Mouse (Mus musculus): ENCODE results near the gene Pnpla5.
"Not testable (repeated sequence)": the region's sequence is repeated elsewhere in the genome, so short reads cannot be mapped to it uniquely, and the experiment has no call there.

Gene Pnpla5

GRCm38 (mm10) chr15:84115727-84116126 is 7.2 kb downstream of the Pnpla5 start:
- DNase-seq = no peak

GRCm38 (mm10) chr15:84113873-84114272 is 9.1 kb downstream of the Pnpla5 start:
- no peak for DNase-seq

GRCm38 (mm10) chr15:84108899-84109298 is 14.1 kb downstream of the Pnpla5 start:
- no peak for DNase-seq

GRCm38 (mm10) chr15:84105924-84106500 is 17.0 kb downstream of the Pnpla5 start:
- no peak for DNase-seq

GRCm38 (mm10) chr15:84105105-84105923 is 17.7 kb downstream of the Pnpla5 start, which contains the start of gene Sult4a1:
Gene Sult4a1 (minus strand): TSS chr15:84105754.
- peak; percentile 43 for DNase-seq

- DNase-seq = no peak
Measured at GRCm38 (mm10) chr15:84104626-84105025, 18.3 kb downstream of the Pnpla5 start.

GRCm38 (mm10) chr15:84097536-84097935 is 25.4 kb downstream of the Pnpla5 start:
- not testable (repeated sequence) for DNase-seq

- DNase-seq = no peak
Measured at GRCm38 (mm10) chr15:84096051-84096450, 26.9 kb downstream of the Pnpla5 start.

- no peak for DNase-seq
Measured at GRCm38 (mm10) chr15:84094921-84095320, 28.1 kb downstream of the Pnpla5 start.

GRCm38 (mm10) chr15:84086775-84087174 is 36.2 kb downstream of the Pnpla5 start:
- DNase-seq = no peak

GRCm38 (mm10) chr15:84086364-84086763 is 36.6 kb downstream of the Pnpla5 start:
- DNase-seq = no peak

GRCm38 (mm10) chr15:84080069-84080468 is 42.9 kb downstream of the Pnpla5 start:
- DNase-seq = no peak

- DNase-seq = no peak
Measured at GRCm38 (mm10) chr15:84079519-84079918, 43.5 kb downstream of the Pnpla5 start.

- DNase-seq = no peak
Measured at GRCm38 (mm10) chr15:84078667-84079066, 44.3 kb downstream of the Pnpla5 start.

GRCm38 (mm10) chr15:84077151-84077550 is 45.8 kb downstream of the Pnpla5 start:
- no peak for DNase-seq

- DNase-seq = no peak
Measured at GRCm38 (mm10) chr15:84074705-84075185, 48.2 kb downstream of the Pnpla5 start.

GRCm38 (mm10) chr15:84073911-84074704 is 48.9 kb downstream of the Pnpla5 start:
- DNase-seq = peak; percentile 56

GRCm38 (mm10) chr15:84073058-84073457 is 49.9 kb downstream of the Pnpla5 start:
- DNase-seq = no peak

GRCm38 (mm10) chr15:84072226-84072625 is 50.7 kb downstream of the Pnpla5 start:
- peak; percentile 89 for DNase-seq

- DNase-seq = no peak
Measured at GRCm38 (mm10) chr15:84070116-84070676, 52.8 kb downstream of the Pnpla5 start.

- no peak for DNase-seq
Measured at GRCm38 (mm10) chr15:84069455-84070050, 53.4 kb downstream of the Pnpla5 start.

- DNase-seq = no peak
Measured at GRCm38 (mm10) chr15:84065701-84066100, 57.3 kb downstream of the Pnpla5 start.

GRCm38 (mm10) chr15:84065140-84065539 is 57.8 kb downstream of the Pnpla5 start, which contains the start of gene Efcab6:
Gene Efcab6 (minus strand): TSS chr15:84065379.
- peak; percentile 64 for DNase-seq

Data from layer of hippocampus, adult 9-11 months (tissue).